Mouse (Mus musculus): ENCODE measurements around the gene Ppp1r36. TPM values are rescaled to one million over a fixed set of nuclear protein-coding genes. Genes with fewer than 3 reads are reported as not detected.

Gene Ppp1r36
- total RNA-seq, 2 experiments from 2014 or later: not detected

- intact Hi-C loops (cut with DNase I): loop anchor here (2.0 kb wide), 1 partner anchor 62 kb away; the partner anchor contains the start of gene Hspa2
- TF ChIP-seq CTCF (IDR thresholded peaks at IDR 0.05): no peak
- H3K27ac ChIP-seq: peak overlapping the region; percentile 68; the same call in 1 of the 2 replicates
- DNase-seq: no peak
- H3K4me3 ChIP-seq: no peak overlapping the region
Measured at GRCm38 (mm10) chr12:76467256-76467655, 49.9 kb downstream of the Ppp1r36 start.

GRCm38 (mm10) chr12:76472046-76472445 is 54.7 kb downstream of the Ppp1r36 start:
- peak; percentile 78 for DNase-seq
- intact Hi-C loops (cut with DNase I): loop anchor here (2.0 to 5.0 kb wide), 2 partner anchors 125 to 179 kb away; no protein-coding TSS in a partner anchor
- TF ChIP-seq CTCF (IDR thresholded peaks at IDR 0.05): peak; percentile 77
- H3K4me3 ChIP-seq: no peak overlapping the region
- H3K27ac ChIP-seq: no peak overlapping the region

GRCm38 (mm10) chr12:76473562-76474245 is 56.4 kb downstream of the Ppp1r36 start:
- no peak for TF ChIP-seq CTCF (IDR thresholded peaks at IDR 0.05)
- Histone ChIP-seq H3K4me3 (peak overlapping the region; percentile 42), H3K27ac (peak overlapping the region; percentile 64)
- DNase-seq: no peak
- intact Hi-C loops (cut with DNase I): loop anchor here (2.0 to 5.0 kb wide), 2 partner anchors 126 to 181 kb away; no protein-coding TSS in a partner anchor

DNA sequence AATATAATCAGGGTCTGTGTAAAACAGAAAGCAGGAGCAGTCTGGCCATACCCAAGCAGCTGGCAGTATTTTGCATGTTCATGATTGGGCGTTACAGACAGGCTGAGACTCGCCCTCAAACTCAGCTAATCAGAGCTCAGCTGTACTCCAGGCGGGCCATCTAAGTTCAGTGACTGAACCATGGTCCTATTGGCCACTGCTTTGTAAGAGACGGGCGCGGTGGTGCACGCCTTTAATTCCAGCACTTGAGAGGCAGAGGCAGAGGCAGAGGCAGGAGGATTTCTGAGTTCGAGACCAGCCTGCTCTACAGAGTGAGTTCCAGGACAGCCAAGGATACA is 56.9 kb downstream of the Ppp1r36 start:
- DNase-seq: no peak
- H3K4me3 ChIP-seq: peak overlapping the region; percentile 42
- intact Hi-C loops (cut with DNase I): loop anchor here (5.0 kb wide), 1 partner anchor 127 kb away; no protein-coding TSS in a partner anchor
- no peak for TF ChIP-seq CTCF (IDR thresholded peaks at IDR 0.05)
- peak overlapping the region; percentile 64 for H3K27ac ChIP-seq

DNA sequence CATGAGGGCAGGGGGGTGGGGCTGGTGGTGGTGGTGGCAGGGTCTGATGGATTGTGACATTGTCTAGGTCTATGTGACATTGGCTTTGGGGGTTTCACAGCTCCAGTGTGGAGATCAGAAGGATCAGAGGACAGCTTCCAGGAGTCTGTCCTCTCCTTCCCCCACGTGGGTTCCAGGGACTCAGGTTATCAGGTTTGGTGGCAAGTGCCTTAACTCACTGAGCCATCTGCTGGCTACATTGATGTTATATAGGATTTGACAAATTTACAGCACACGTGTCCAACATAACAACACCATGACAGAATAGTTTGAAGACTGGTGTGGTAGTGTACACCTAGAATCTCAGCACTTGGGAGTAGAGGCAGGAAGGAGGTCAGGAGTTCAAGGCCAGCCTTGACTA is 57.5 kb downstream of the Ppp1r36 start:
- Histone ChIP-seq H3K4me3 (no peak overlapping the region), H3K27ac (no peak overlapping the region)
- intact Hi-C loops (cut with DNase I): loop anchor here (5.0 kb wide), 1 partner anchor 128 kb away; no protein-coding TSS in a partner anchor
- DNase-seq: no peak
- no peak for TF ChIP-seq CTCF (IDR thresholded peaks at IDR 0.05)

- DNase-seq: no peak
- H3K4me3 ChIP-seq: no peak overlapping the region
- no peak overlapping the region for H3K27ac ChIP-seq
- TF ChIP-seq CTCF (IDR thresholded peaks at IDR 0.05): no peak
- intact Hi-C loops (cut with DNase I): no loop called here
Measured at GRCm38 (mm10) chr12:76476146-76476545, 58.8 kb downstream of the Ppp1r36 start.

GRCm38 (mm10) chr12:76478309-76479023 is 61.1 kb downstream of the Ppp1r36 start:
- no peak for TF ChIP-seq CTCF (IDR thresholded peaks at IDR 0.05)
- peak overlapping the region; percentile 81 for H3K27ac ChIP-seq
- peak overlapping the region; percentile 46 for H3K4me3 ChIP-seq
- intact Hi-C loops (cut with DNase I): no loop called here
- no peak for DNase-seq

DNA sequence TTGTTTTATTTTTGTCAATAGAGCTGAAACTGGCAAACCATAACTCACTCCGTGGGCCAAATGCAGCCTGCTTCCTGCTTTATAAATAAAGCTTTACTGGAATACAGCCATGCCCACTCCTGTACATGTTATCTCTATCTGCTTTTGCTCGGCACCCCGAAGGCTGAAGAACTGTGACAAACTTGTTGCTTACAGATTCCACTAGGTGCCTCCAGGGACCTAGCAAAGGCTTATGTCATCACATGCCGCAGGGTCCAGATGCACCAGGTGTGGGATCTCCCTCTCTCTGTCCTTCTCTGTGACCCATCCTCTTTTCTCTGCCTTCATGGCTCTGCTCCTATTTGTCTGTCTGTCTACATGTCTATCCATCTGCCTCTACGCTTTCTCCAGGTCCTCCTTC is 61.8 kb downstream of the Ppp1r36 start:
- Histone ChIP-seq H3K27ac (peak overlapping the region; percentile 81), H3K4me3 (peak overlapping the region; percentile 46)
- intact Hi-C loops (cut with DNase I): no loop called here
- no peak for TF ChIP-seq CTCF (IDR thresholded peaks at IDR 0.05)
- no peak for DNase-seq

DNA sequence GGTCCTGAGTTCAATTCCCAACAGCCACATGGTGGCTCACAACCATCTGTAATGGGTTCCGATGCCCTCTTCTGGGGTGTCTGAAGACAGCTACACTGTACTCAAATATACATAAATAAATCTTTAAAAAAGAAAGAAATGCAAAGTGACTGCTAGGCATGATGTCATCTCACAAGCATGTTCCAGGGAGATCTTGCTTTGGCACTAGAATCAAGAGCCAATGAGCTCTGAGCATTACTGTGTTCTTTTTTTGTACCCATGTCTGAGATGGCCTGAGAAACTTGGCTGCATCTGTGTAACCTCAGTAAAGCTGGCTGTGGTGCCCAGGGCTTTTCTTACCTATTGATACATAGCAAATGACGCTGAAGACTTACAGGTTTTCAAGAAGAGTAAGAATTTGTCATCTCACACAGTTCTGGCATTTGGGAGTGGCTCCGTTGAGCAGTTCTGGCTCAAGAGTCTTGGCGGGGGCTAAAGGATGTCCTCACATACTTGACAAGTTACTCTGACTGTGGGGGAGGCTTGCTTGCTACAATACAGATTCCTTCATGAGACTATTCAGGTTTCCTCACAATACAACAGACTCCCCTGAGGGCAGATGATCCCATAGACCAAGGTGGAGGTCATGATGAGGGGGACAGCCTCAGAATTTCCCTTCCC is 62.6 kb downstream of the Ppp1r36 start:
- no peak for TF ChIP-seq CTCF (IDR thresholded peaks at IDR 0.05)
- intact Hi-C loops (cut with DNase I): no loop called here
- no peak overlapping the region for H3K4me3 ChIP-seq
- H3K27ac ChIP-seq: peak overlapping the region; percentile 81
- peak; percentile 44 for DNase-seq

- no peak overlapping the region for H3K4me3 ChIP-seq
- no peak for TF ChIP-seq CTCF (IDR thresholded peaks at IDR 0.05)
- intact Hi-C loops (cut with DNase I): no loop called here
- H3K27ac ChIP-seq: no peak overlapping the region
- no peak for DNase-seq
Measured at GRCm38 (mm10) chr12:76482446-76482845, 65.1 kb downstream of the Ppp1r36 start.

GRCm38 (mm10) chr12:76482948-76483347 is 65.6 kb downstream of the Ppp1r36 start:
- intact Hi-C loops (cut with DNase I): no loop called here
- no peak for DNase-seq
- Histone ChIP-seq H3K27ac (no peak overlapping the region; the same call in 1 of the 2 replicates), H3K4me3 (no peak overlapping the region)
- TF ChIP-seq CTCF (IDR thresholded peaks at IDR 0.05): no peak

- intact Hi-C loops (cut with DNase I): no loop called here
- Histone ChIP-seq H3K4me3 (no peak overlapping the region), H3K27ac (peak overlapping the region; percentile 6)
- TF ChIP-seq CTCF (IDR thresholded peaks at IDR 0.05): no peak
- DNase-seq: no peak
Measured at GRCm38 (mm10) chr12:76484881-76485280, 67.5 kb downstream of the Ppp1r36 start.

- no peak for TF ChIP-seq CTCF (IDR thresholded peaks at IDR 0.05)
- intact Hi-C loops (cut with DNase I): no loop called here
- no peak for DNase-seq
- no peak overlapping the region for H3K4me3 ChIP-seq
- H3K27ac ChIP-seq: peak overlapping the region; percentile 6
Measured at GRCm38 (mm10) chr12:76485381-76485780, 68.0 kb downstream of the Ppp1r36 start.
